Mouse (Mus musculus) liver, adult 2 months (tissue): Measurements from ENCODE around the gene Sp2.

Experiments used
- CTCF ChIP-seq: fragments of 200-500 bp; IDR thresholded peaks from 2 replicates; pipeline ENCODE4 v1.5.1; 2011; ENCODE audit warnings: low read depth, low read length, control low read depth
- POLR2A ChIP-seq: fragments of 200-500 bp; IDR thresholded peaks from 2 replicates; pipeline ENCODE4 v1.6.1; 2011; ENCODE audit warnings: low read length, control low read depth; ENCODE audit not compliant: insufficient read depth; ENCODE audit errors: extremely low read depth

GRCm38 (mm10) chr11:96917415-96917814 is 65.3 kb downstream of the Sp2 start:
- TF ChIP-seq CTCF: no peak
- no peak for TF ChIP-seq POLR2A
